21 mouse cellular contexts compared by ENCODE assay signal in genomic region chr4:48803777-48804176, GRCm38 (mm10).
A peak's percentile ranks its signal among the peaks of the same experiment; 100 is the strongest.
DNase-seq lines count a peak whose midpoint lies in the region; ATAC-seq lines count a peak whose summit lies in the region.
"Had no signal": no experiment of that assay in that cellular context is flagged by ENCODE, and none has a peak within 500 bp of the region (broad histone marks: within the 10 kb centered on the region; RNA-seq: fewer than 3 reads in every experiment).

No protein-coding gene starts in this region.

- no peaks in the 10 kb centered on the region for H3K27me3 ChIP-seq in forebrain, embryonic 13.5 days
- no peaks in the 10 kb centered on the region for H3K27me3 ChIP-seq in forebrain, embryonic 10.5 days (ENCODE audit: poor library complexity, severe bottlenecking)
- no peaks in the 10 kb centered on the region for H3K27me3 ChIP-seq in stomach, embryonic 15.5 days (replicated peaks)
- H3K27me3 ChIP-seq in embryonic facial prominence, embryonic 10.5 days (replicated peaks; ENCODE audit: low read depth, poor library complexity, severe bottlenecking): no peaks in the 10 kb centered on the region
- H3K27me3 ChIP-seq: embryonic facial prominence, embryonic 15.5 days; forebrain, embryonic 12.5 days; hindbrain, embryonic 15.5 days; midbrain, embryonic 15.5 days; Patski had no signal

- H3K9me3 ChIP-seq in forebrain, embryonic 13.5 days (replicated peaks): no peaks in the 10 kb centered on the region
- no peaks in the 10 kb centered on the region for H3K9me3 ChIP-seq in forebrain, embryonic 10.5 days
- H3K9me3 ChIP-seq in stomach, embryonic 15.5 days: no peaks in the 10 kb centered on the region
- H3K9me3 ChIP-seq in embryonic facial prominence, embryonic 10.5 days: no peaks in the 10 kb centered on the region
- H3K9me3 ChIP-seq: embryonic facial prominence, embryonic 15.5 days; forebrain, embryonic 12.5 days; hindbrain, embryonic 15.5 days; midbrain, embryonic 15.5 days had no signal

- 57% methylated on average over 3 of the region's 3 CpGs for WGBS in forebrain, embryonic 13.5 days
- 79% methylated on average over 3 of the region's 3 CpGs for WGBS in forebrain, embryonic 10.5 days
- WGBS in stomach, embryonic 15.5 days: 43% methylated on average over 3 of the region's 3 CpGs
- WGBS in embryonic facial prominence, embryonic 10.5 days: 78% methylated on average over 3 of the region's 3 CpGs

- no peak overlapping the region for H3K9ac ChIP-seq in forebrain, embryonic 13.5 days
- H3K9ac ChIP-seq in stomach, embryonic 15.5 days: no peak overlapping the region
- H3K9ac ChIP-seq: embryonic facial prominence, embryonic 15.5 days; forebrain, embryonic 12.5 days; hindbrain, embryonic 15.5 days; midbrain, embryonic 15.5 days had no signal

- peaks cover 8% of the 10 kb centered on the region; the same call in 1 of the 2 replicates for H3K4me1 ChIP-seq in forebrain, embryonic 13.5 days
- peaks cover 5% of the 10 kb centered on the region for H3K4me1 ChIP-seq in forebrain, embryonic 10.5 days
- H3K4me1 ChIP-seq in stomach, embryonic 15.5 days: no peaks in the 10 kb centered on the region
- no peaks in the 10 kb centered on the region for H3K4me1 ChIP-seq in embryonic facial prominence, embryonic 10.5 days
- H3K4me1 ChIP-seq: embryonic facial prominence, embryonic 15.5 days; forebrain, embryonic 12.5 days; hindbrain, embryonic 15.5 days; midbrain, embryonic 15.5 days had no signal

- 0 out of 2 replicates have a peak, but pooled peaks have one; percentile 6 for ATAC-seq in forebrain, embryonic 13.5 days
- ATAC-seq in stomach, embryonic 15.5 days (ENCODE audit: insufficient read depth, low FRiP score, low read depth): peak; percentile 35; the same call in 1 of the 2 replicates
- ATAC-seq: activated CD4-positive, CD25-positive, alpha-beta regulatory T cell, adult 4 months; midbrain, embryonic 15.5 days; Patski had no signal

- H3K4me3 ChIP-seq in forebrain, embryonic 13.5 days: no peak overlapping the region
- no peak overlapping the region for H3K4me3 ChIP-seq in forebrain, embryonic 10.5 days
- no peak overlapping the region for H3K4me3 ChIP-seq in stomach, embryonic 15.5 days (replicated peaks)
- H3K4me3 ChIP-seq in embryonic facial prominence, embryonic 10.5 days: no peak overlapping the region
- H3K4me3 ChIP-seq: embryonic facial prominence, embryonic 15.5 days; forebrain, embryonic 12.5 days; hindbrain, embryonic 15.5 days; midbrain, embryonic 15.5 days had no signal

- H3K27ac ChIP-seq in forebrain, embryonic 13.5 days: no peak overlapping the region
- H3K27ac ChIP-seq in forebrain, embryonic 10.5 days: no peak overlapping the region
- H3K27ac ChIP-seq in stomach, embryonic 15.5 days: no peak overlapping the region
- H3K27ac ChIP-seq in embryonic facial prominence, embryonic 10.5 days (replicated peaks): no peak overlapping the region
- H3K27ac ChIP-seq: embryonic facial prominence, embryonic 15.5 days; forebrain, embryonic 12.5 days; hindbrain, embryonic 15.5 days; midbrain, embryonic 15.5 days had no signal

- DNase-seq in forebrain, embryonic 10.5 days (ENCODE audit: extremely low spot score, low spot score): no peak
- peak; percentile 16 to 28 for DNase-seq in heart, postnatal 10 days
- no peak for DNase-seq in heart, adult 8-10 months (ENCODE audit: low spot score)
- peak; percentile 10 for DNase-seq in kidney, postnatal 14 days
- no peak for DNase-seq in kidney, adult 18-20 months
- no peak for DNase-seq in embryonic facial prominence, embryonic 10.5 days (ENCODE audit: low spot score)
- DNase-seq: adrenal gland, postnatal 36 days; gastrocnemius, postnatal 36 days; kidney, adult 11 months; layer of hippocampus, postnatal 36 days; right cerebral cortex, adult 18-20 months; thymus, adult 18-20 months had no signal

- no peaks in the 10 kb centered on the region for H3K36me3 ChIP-seq in forebrain, embryonic 13.5 days (ENCODE audit: poor library complexity, severe bottlenecking)
- no peaks in the 10 kb centered on the region for H3K36me3 ChIP-seq in forebrain, embryonic 10.5 days (replicated peaks)
- H3K36me3 ChIP-seq in stomach, embryonic 15.5 days: no peaks in the 10 kb centered on the region
- H3K36me3 ChIP-seq in embryonic facial prominence, embryonic 10.5 days (replicated peaks): no peaks in the 10 kb centered on the region
- H3K36me3 ChIP-seq: embryonic facial prominence, embryonic 15.5 days; forebrain, embryonic 12.5 days; hindbrain, embryonic 15.5 days; midbrain, embryonic 15.5 days had no signal

- intact Hi-C loops in heart, postnatal 10 days (cut with DNase I): no loop called here

- H3K4me2 ChIP-seq in forebrain, embryonic 13.5 days: no peak overlapping the region
- H3K4me2 ChIP-seq in stomach, embryonic 15.5 days: no peak overlapping the region
- H3K4me2 ChIP-seq: embryonic facial prominence, embryonic 15.5 days; forebrain, embryonic 12.5 days; hindbrain, embryonic 15.5 days; liver, embryonic 11.5 days; midbrain, embryonic 15.5 days had no signal

Comparison
In these comparisons a context has a peak if more than half of its experiments do, and no peak if none do; other contexts are left out.
1. DNase-seq: peak in heart, postnatal 10 days (2 of 2) and kidney, postnatal 14 days (single experiment); none in forebrain, embryonic 10.5 days (single experiment), heart, adult 8-10 months (single experiment), kidney, adult 18-20 months (single experiment) and embryonic facial prominence, embryonic 10.5 days (single experiment).